Mouse (Mus musculus): ENCODE measurements around the gene Nav2.

- TF ChIP-seq TAL1 (conservative IDR thresholded peaks at IDR 0.05; ENCODE audit: low read depth, low read length) (no peak), CTCF (IDR thresholded peaks at IDR 0.05; ENCODE audit: low read depth, low read length) (no peak), GATA1 (IDR thresholded peaks at IDR 0.05; ENCODE audit: borderline replicate concordance, low read length) (no peak)
Measured at GRCm38 (mm10) chr7:49189364-49189763, 280.8 kb downstream of the Nav2 start.
